Mouse (Mus musculus): ENCODE measurements at regions not wholly inside any gene's neighbourhood (a gene's known extent, or its start where the extent isn't known, plus 50 kb on each side); places are given as distances from the start of the nearest gene placed in this dataset.
"Not testable (repeated sequence)": the region's sequence is repeated elsewhere in the genome, so short reads cannot be mapped to it uniquely, and the experiment has no call there.

DNA sequence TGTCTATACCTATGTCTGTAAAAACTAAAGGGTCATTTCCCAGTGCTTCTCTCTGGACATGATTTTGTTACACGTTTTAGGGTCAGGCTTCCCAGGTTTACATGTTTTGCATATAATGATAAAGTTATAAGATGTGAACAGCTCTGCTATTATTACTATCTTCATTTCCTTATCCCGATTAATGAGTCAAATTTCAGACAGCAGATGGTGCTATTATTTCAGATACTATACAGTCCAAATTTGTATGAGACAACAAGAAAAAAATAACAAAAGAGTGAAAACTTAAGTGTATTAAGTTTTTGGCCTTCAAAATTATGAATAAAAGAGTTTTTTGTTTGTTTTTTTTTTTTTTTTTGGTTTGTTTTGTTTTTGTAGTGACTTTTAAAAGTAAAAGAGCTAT, 922.9 kb upstream of the Ppp6c start:
- WGBS, result 66% methylated on average over 2 of the region's 2 CpGs
- H3K4me1 ChIP-seq (ENCODE audit: insufficient read depth, low read length), result no peaks in the 10 kb centered on the region
- no peaks in the 10 kb centered on the region for H3K9me3 ChIP-seq (ENCODE audit: low read length)
- peak; percentile 32 for TF ChIP-seq CTCF (IDR thresholded peaks at IDR 0.05; ENCODE audit: low read depth)
- no peak overlapping the region for H3K9ac ChIP-seq (replicated peaks; ENCODE audit: low read length)
- H3K36me3 ChIP-seq (ENCODE audit: insufficient read depth, low read length), result no peaks in the 10 kb centered on the region
- ATAC-seq, result no peak
- no peak overlapping the region for H3K4me3 ChIP-seq (ENCODE audit: low read length)
- H3K27me3 ChIP-seq (ENCODE audit: insufficient read depth, low read length), result no peaks in the 10 kb centered on the region
- no peak overlapping the region for H3K27ac ChIP-seq
- DNase-seq (ENCODE audit: low spot score), result peak; percentile 35
- no peak overlapping the region for H3K4me2 ChIP-seq (ENCODE audit: low read depth, low read length)

DNA sequence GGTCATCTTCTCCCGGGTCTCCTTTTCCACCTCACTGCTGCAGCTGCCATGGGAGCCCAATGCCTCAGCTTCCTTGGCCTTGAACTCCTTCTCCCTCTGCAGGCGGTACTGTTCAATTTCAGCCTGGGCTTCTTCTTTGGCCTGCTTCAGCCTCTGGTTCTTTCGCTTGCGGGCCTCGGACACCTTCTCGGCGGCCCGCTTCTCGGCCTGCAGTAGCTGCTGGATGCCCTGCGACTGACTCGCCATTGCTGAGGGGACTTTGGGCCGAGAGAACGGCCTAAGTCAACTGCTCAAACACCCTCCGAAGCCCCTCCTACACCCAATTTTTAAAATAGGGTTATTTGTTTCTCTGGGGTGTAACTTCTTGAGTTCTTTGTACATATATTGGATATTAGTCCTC, 901.4 kb upstream of the Ppp6c start:
- H3K4me3 ChIP-seq (ENCODE audit: low read length); H3K9ac ChIP-seq (replicated peaks; ENCODE audit: low read length); DNase-seq (ENCODE audit: low spot score); H3K4me2 ChIP-seq (ENCODE audit: low read depth, low read length); H3K9me3 ChIP-seq (ENCODE audit: low read length); H3K36me3 ChIP-seq (ENCODE audit: insufficient read depth, low read length); ATAC-seq; H3K27ac ChIP-seq; H3K27me3 ChIP-seq (ENCODE audit: insufficient read depth, low read length); H3K4me1 ChIP-seq (ENCODE audit: insufficient read depth, low read length): not testable (repeated sequence)
- 86% methylated on average over 14 of the region's 14 CpGs for whole genome bisulfite sequencing

DNA sequence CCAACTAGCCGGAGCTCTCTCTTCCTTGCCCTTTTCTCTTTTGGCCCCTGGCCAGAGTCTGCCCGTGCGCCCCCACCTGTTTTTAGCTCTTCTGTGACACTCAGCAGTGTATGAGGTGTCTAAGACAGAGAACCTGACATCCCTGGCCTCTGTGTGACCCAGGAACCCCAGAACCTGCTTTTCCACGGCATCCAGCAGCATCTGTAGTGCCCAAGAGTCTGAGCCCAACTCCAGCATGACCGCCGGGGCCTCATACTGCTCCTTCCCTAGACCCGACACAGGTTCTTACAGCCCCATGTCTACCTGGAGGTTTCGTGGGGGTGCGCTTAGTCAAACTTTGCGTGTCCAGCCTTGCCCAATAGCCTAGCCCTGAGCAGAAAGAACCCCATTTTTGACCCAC, 892.9 kb upstream of the Ppp6c start:
- no peak overlapping the region for H3K4me3 ChIP-seq (ENCODE audit: low read length)
- no peak overlapping the region for H3K27ac ChIP-seq
- no peak overlapping the region for H3K9ac ChIP-seq (replicated peaks; ENCODE audit: low read length)
- H3K9me3 ChIP-seq (ENCODE audit: low read length), result peaks cover 4% of the 10 kb centered on the region; the same call in 1 of the 2 replicates
- WGBS, result 89% methylated on average over 10 of the region's 10 CpGs
- no peak for TF ChIP-seq CTCF (IDR thresholded peaks at IDR 0.05; ENCODE audit: low read depth)
- DNase-seq (ENCODE audit: low spot score) (no peak), ATAC-seq (no peak)
- no peaks in the 10 kb centered on the region for H3K27me3 ChIP-seq (ENCODE audit: insufficient read depth, low read length)
- H3K4me1 ChIP-seq (ENCODE audit: insufficient read depth, low read length), result no peaks in the 10 kb centered on the region
- no peaks in the 10 kb centered on the region for H3K36me3 ChIP-seq (ENCODE audit: insufficient read depth, low read length)
- no peak overlapping the region for H3K4me2 ChIP-seq (ENCODE audit: low read depth, low read length)

DNA sequence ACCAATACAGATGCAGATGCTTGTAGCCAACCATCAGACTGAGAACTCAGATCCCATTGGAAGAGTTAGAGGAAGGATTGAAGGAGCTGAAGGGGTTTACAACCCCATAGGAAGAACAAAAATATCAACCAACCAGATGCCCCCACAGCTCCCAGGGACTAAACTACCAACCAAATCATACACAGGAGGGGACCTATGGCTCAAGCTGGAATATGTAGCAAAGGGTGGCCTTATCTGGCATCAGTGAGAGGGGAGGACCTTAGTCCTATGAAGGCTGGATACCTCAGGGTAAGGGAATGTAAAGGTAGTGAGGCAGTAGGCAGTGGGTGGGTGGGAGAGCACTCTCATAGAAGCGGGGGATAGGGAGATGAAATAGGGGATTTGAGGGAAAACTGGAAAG, 888.2 kb upstream of the Ppp6c start:
- TF ChIP-seq CTCF (IDR thresholded peaks at IDR 0.05; ENCODE audit: low read depth), result no peak
- 100% methylated on average over 1 of the region's 1 CpGs for WGBS
- ATAC-seq, result no peak

More for the DNA sequence above, 888.2 kb upstream of the Ppp6c start:
- H3K9ac ChIP-seq (replicated peaks; ENCODE audit: low read length), result no peak overlapping the region
- no peak overlapping the region for H3K27ac ChIP-seq
- no peaks in the 10 kb centered on the region for H3K9me3 ChIP-seq (ENCODE audit: low read length)
- no peak overlapping the region for H3K4me2 ChIP-seq (ENCODE audit: low read depth, low read length)
- no peak overlapping the region for H3K4me3 ChIP-seq (ENCODE audit: low read length)
- no peaks in the 10 kb centered on the region for H3K27me3 ChIP-seq (ENCODE audit: insufficient read depth, low read length)
- no peak for DNase-seq (ENCODE audit: low spot score)
- no peaks in the 10 kb centered on the region for H3K36me3 ChIP-seq (ENCODE audit: insufficient read depth, low read length)
- H3K4me1 ChIP-seq (ENCODE audit: insufficient read depth, low read length), result no peaks in the 10 kb centered on the region
